Mouse (Mus musculus) 3T3-L1 (cell line): ENCODE data around the gene Bsdc1.

Experiments used
- DNase-seq: peaks from one replicate; pipeline ENCODE4 v3.0.0-alpha.2; 2015; ENCODE audit warnings: low read depth, low spot score

The Bsdc1 gene

DNA sequence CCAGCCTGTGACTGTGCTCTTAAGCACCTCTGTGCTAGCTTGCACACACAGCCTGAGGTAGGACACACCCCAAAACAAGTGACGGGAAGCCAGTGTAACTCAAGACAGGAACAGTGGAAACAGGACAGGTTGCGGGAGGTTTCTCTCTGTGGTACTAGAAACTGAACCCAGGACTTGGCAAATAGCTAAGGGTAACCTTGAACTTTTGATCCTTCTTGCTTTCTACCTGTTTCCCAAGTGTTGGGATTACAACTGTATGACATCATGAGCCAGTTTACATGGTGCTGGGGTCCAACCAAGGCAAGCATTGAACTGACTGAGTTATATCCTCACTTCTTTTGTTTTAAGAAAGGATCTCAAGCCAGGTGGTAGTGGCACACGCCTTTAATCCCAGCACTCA is 18.5 kb downstream of the Bsdc1 start:
- no peak for DNase-seq

GRCm38 (mm10) chr4:129481090-129481489 is 19.7 kb downstream of the Bsdc1 start:
- DNase-seq = no peak

DNA sequence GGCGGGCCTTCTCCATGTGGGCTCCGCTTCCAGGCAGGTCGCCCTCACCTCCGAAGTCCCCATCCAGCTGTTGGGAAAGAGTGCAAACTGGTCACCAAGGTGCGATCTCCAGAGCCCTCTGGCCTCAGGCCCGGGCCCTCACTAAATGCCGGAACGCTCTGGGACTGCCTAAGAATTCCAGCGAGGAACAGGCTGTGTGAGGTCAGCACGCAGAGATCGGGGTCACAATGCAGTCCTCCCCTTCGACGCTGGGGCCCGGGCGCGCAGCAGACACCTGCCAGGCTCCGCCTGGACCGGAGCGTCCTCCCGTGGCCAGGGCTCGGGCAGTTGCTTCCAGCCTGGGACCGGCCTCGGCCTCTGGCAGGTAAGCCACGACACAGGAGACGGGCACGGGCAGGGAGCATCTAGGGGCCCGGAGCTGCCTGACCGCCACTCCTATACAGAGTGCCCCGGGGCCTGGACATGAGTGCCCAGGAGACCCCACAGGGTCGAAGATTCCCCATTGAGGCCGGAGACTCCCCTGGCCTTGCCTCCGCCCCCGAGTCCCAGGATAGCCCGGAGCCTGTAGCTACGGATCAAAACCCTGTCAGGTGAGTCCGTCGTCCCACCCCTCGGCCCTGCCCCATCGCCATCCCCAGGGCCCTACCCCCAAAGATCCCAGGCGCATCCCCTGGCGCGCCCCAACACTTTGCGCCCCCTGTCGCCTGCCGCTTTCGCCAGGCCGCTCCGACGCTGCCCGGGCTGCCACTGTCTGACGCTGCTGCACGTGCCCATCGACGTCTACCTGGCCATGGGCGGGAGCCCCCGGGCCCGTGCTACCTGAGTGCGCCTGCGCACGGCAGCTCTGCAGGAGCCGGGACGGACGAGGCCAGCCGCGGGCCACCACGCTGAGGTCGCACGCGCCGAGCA is 29.8 kb downstream of the Bsdc1 start, which contains the start of the genes Tssk3 and Fam229a:
Gene Tssk3 (minus strand): TSS at position 51 of the 909 bp plus-strand sequence.
Gene Fam229a (plus strand): TSS at position 219 of the 909 bp plus-strand sequence.
- no peak for DNase-seq

GRCm38 (mm10) chr4:129494681-129495080 is 33.3 kb downstream of the Bsdc1 start:
- DNase-seq = no peak

DNA sequence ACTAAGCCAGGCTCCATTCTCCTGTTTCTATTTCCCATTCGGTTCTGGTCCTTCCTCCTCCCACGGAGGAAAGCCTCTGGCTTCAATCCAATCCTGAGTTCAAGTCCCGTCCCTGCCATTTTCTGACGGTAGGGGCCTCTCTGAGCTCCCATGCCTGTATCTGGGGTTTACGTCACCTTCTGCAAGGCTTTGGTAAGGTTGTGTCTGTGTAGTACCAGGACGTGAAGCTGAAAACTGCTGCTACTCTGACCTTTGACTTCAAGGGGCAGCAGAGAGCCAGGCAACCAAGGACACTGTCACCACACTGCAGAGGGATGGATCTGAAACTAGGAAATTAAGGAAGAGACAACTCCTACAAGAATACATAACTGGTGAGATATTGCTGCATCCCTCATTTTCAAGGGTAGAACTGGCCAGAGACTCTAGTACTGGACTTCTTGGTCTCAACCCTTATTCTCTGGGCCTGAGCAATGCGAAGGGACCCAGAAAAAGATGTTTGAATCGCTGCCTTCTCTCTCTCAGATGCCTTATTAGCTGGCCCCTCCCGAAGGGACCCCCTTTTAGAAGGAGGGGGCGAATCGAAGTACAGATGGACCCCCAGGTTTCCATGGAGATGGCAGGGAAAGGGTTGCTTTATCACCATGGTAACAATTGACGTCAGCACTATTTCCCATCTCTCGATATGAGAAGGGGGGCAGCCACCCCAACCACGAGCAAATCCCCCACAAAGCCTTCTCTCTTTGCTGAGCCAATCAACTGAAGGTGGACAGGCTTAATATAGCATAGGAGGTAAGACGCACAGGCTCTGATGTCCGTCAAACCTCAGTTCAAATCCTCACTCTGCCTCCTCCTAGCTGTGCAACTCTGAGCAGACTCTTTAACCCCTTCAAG is 34.5 kb downstream of the Bsdc1 start:
- DNase-seq = no peak

DNA sequence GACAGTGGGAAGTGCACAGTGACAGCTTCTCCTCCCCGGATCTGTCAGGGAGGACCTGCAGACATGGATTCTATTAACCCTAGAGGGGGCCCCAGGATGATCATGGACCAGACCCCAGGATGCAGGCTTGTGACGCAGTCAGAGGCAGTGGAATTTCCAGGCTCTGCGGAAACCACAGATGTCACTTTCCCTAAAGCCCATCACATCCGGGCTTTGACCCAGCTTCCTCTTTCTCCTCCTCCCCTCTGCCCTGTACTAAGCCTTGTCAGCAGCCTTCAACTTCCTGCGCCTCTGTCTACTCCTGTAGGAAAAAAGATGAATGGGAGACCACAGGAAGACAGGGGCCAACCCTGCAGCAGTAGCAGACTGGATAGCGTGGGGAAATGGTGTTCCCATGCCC is 35.2 kb downstream of the Bsdc1 start:
- no peak for DNase-seq

GRCm38 (mm10) chr4:129498941-129499340 is 37.6 kb downstream of the Bsdc1 start:
- DNase-seq = no peak

- DNase-seq = no peak
These were observed 38.6 kb downstream of the Bsdc1 start for GRCm38 (mm10) chr4:129500017-129500416.

- no peak for DNase-seq
These were observed 39.5 kb downstream of the Bsdc1 start for GRCm38 (mm10) chr4:129500607-129501566.

GRCm38 (mm10) chr4:129502327-129502888 is 41.0 kb downstream of the Bsdc1 start:
- no peak for DNase-seq

DNA sequence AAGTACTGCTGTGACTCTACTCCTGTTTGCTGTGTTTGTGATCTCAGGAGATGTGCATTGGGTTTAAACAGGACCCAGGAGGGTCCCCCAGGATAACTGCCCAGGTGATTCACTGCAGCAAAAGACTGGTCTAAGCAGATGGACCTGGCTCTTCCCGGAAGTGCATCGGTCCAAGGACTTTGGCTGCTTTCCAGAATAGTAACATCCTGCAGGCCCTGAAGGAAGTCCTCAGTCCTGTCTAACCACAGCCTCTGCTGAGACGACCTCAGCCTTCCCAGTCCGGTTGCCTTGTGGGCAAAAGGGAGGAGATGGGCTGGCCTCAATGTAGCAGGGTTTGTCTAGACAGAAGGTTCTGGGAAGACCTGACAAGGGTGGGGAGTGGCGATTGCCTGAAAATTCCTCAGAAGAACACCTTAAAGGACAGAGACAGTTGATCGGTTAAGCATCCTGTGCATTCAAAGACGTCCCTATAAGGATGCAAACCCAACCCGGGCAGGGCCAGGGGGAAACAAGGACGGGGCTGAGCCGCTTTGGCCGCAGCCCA is 41.6 kb downstream of the Bsdc1 start:
- DNase-seq = peak; percentile 29

DNA sequence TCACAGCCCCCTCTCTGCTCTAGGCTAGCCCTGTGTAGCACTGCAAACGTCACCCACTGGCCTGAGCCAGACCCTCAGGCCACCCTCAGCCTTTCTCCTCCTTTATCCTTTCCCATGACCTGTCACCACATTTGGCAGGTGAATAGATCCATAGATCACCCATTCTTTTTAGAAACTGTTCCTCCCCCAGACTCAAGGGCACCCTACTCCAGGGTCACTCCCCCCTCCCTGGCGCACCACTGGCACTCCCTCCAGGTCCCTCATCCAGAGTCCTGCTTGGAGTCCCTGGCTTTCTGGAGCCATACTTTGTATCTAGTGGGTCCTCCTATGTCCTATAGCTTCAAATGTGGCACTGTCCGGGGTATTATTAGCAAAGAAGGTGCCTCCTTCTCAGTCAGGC is 44.1 kb downstream of the Bsdc1 start:
- no peak for DNase-seq

DNA sequence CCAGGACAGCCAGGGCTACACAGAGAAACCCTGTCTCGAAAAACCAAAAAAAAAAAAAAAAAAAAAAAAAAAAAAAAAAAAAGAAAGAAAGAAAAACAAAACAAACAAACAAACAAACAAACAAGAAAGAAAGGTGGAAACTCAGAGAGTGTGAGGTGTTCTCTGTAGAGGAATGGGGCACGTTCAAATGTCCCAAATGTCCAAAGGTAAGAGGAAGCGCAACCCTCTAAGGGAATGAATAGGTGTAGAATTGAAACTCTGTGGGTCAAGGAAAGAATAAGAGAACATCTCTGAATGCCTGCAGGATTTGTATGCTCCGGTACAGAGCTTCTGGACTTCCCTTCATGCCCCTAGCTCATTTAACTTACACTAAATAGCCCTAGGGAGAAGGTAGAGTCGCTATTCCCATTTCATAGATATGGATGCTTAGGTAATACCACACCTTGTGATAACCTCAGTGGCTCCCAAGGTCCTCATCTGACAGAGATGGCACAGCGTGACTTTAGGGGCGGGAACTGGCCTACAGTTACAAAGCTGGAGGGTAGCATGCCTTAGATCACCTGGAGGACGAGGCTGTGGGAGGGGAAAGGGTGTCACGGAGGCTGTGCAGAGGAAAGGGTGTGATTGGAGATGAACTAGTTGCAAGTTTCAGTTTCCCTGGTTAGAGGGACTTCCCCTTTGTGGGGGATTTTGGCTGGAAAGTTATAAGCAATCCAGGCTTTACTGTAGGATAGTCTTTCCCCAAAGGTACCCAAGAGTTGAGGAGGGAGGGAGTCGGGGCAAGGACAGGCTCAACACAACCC is 46.3 kb downstream of the Bsdc1 start:
- no peak for DNase-seq

- DNase-seq = no peak
These were observed 46.8 kb downstream of the Bsdc1 start for GRCm38 (mm10) chr4:129508237-129508515.

DNA sequence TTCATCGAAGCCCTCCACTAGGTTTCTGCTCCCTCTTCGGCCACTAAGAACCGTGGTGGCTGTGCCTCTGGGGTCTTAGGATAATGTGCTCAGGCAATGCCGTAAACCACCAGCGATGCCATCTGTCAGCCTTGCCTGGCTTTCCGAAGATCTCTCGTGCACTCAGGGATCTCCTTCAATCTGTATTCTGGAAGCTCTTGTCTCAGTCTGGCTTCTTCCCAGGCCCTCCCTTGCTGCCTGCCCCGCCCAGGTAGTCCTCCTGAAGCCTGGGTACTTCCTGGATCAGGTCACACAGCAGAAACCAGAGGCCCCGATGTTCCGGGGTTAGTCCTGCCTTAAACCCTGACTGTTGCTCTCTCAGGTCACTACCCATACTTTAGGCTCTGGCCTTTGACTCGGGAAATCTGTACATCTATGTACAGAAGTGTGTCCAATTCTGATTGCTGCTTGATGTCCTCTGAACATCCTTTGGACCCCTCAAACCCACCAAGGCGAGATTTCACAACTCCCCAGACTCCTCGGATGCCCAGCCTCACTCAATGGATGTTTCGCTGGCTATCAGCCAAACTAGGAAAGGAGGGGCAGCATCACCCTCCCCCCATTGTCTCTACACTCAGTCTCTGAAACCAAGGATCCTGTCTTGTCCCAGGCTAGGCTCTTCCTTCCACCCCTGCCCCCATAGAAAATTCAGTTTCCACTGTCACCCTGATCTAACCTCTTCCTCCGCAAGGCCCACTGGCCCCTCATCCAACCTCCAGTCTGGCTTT is 47.6 kb downstream of the Bsdc1 start:
- DNase-seq = no peak

- no peak for DNase-seq
These were observed 48.3 kb downstream of the Bsdc1 start for GRCm38 (mm10) chr4:129509650-129510049.

- no peak for DNase-seq
These were observed 49.5 kb downstream of the Bsdc1 start for GRCm38 (mm10) chr4:129510723-129511412.

- no peak for DNase-seq
These were observed 50.2 kb downstream of the Bsdc1 start for GRCm38 (mm10) chr4:129511413-129512096.
